In the genomic region with DNA sequence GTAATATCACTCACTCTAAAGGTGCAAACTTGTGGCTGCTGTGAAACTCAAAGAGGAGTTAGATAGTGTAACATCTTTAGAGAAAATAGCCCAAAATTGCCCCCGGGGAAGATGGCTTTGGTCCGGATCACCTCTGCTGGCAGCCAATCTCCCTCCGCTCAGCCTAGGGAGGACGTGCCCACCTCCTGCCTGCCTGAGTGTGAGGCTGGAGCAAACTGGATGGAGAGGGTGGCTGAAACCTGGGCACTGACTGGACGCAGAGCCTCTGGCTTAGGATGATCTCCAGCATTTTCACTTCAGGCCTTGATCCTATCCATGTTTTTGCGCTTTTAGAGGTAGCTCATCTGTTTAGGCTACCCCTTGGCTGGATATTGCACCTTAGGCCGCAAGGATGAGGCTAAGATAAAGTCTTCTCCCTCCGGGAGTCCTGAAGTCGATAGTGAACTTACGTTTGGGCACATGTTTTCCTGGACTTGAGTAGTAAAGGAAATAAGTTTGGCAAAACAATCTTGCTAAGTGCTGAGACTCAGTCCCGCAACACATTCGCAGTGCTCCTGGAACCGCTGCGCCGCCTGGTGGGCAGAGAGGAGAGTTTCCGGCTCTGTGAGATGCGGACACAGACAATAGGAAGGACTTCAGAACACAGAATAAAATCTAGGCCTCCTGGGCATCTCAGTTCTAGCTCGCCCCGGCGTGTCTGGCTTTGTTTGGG, we compare ENCODE assay signal across 8 mouse cellular contexts. TPM values are rescaled to one million over a fixed set of nuclear protein-coding genes. Genes with fewer than 3 reads are reported as not detected.
DNase-seq lines count a peak whose midpoint lies in the region; ATAC-seq lines count a peak whose summit lies in the region.

No protein-coding gene starts in this region.

- peaks cover 36% of the 10 kb centered on the region for H3K4me1 ChIP-seq in forebrain, embryonic 16.5 days (replicated peaks; ENCODE audit: control insufficient read depth, insufficient read depth, low read length)

- WGBS in forebrain, embryonic 16.5 days = 13% methylated on average over 20 of the region's 20 CpGs

- peak overlapping the region; percentile 10; the same call in 1 of the 2 replicates for H3K9ac ChIP-seq in forebrain, embryonic 16.5 days (replicated peaks; ENCODE audit: low read depth, low read length)

- H3K27me3 ChIP-seq in forebrain, embryonic 16.5 days (replicated peaks; ENCODE audit: control insufficient read depth, insufficient read depth, low read length) = peaks cover 2% of the 10 kb centered on the region; the same call in 1 of the 2 replicates

- H3K27ac ChIP-seq in forebrain, embryonic 16.5 days (ENCODE audit: low read length) = no peak overlapping the region

- no peaks in the 10 kb centered on the region for H3K9me3 ChIP-seq in forebrain, embryonic 16.5 days (ENCODE audit: control insufficient read depth, low read length)

- no peak; the same call in 1 of the 2 replicates for ATAC-seq in forebrain, embryonic 16.5 days

- peak; percentile 88 for DNase-seq in ES-CJ7 (ENCODE audit: low read depth, low spot score)
- peak; percentile 64 for DNase-seq in c-Kit-positive CD71-positive TER-119-positive erythroid progenitor cells, embryonic 14.5 days (ENCODE audit: low spot score)
- DNase-seq in heart, postnatal 4 days = peak; percentile 92
- DNase-seq in layer of hippocampus, postnatal 10 days (ENCODE audit: low spot score in 2 of 2) = peak; percentile 84 to 90
- DNase-seq in lung, postnatal 10 days = peak; percentile 93
- DNase-seq in ovary, postnatal 10 days (ENCODE audit: low spot score) = peak; percentile 61
- peak; percentile 59 to 88 for DNase-seq in thymus, postnatal 10 days (ENCODE audit: low spot score in 2 of 2)

- H3K4me3 ChIP-seq in forebrain, embryonic 16.5 days (replicated peaks; ENCODE audit: low read length) = peak overlapping the region; percentile 56

- peak overlapping the region; percentile 98 for H3K4me2 ChIP-seq in forebrain, embryonic 16.5 days (ENCODE audit: low read length)

- H3K36me3 ChIP-seq in forebrain, embryonic 16.5 days (ENCODE audit: control insufficient read depth, insufficient read depth) = no peaks in the 10 kb centered on the region

RNA-seq across cellular contexts. Expression of a gene that starts 0.8 kb away (rescaled TPM):
- polyA plus RNA-seq in forebrain, embryonic 16.5 days (2015; fragmentation: Nextera tagmentation; extraction: Ambion mirVana) = 8.3 and 9.5 TPM in 2 replicates
- total RNA-seq in heart, postnatal 4 days (2021) = 10 to 100 TPM; 37.9 to 42.0 TPM
- 1 to 10 TPM; 6.4 to 7.2 TPM for total RNA-seq in layer of hippocampus, postnatal 10 days (2021)

RNA-seq across cellular contexts. Expression of a gene that starts 11.4 kb away (rescaled TPM):
- 38.6 and 41.2 TPM in 2 replicates for polyA plus RNA-seq in forebrain, embryonic 16.5 days (2015; fragmentation: Nextera tagmentation; extraction: Ambion mirVana)
- total RNA-seq in heart, postnatal 4 days (2021) = 10 to 100 TPM; 24.9 to 28.0 TPM
- 10 to 100 TPM; 27.6 to 29.8 TPM for total RNA-seq in layer of hippocampus, postnatal 10 days (2021)

RNA-seq across cellular contexts. Expression of a gene that starts 22.6 kb away (rescaled TPM):
- 67.0 and 73.5 TPM in 2 replicates for polyA plus RNA-seq in forebrain, embryonic 16.5 days (2015; fragmentation: Nextera tagmentation; extraction: Ambion mirVana)
- total RNA-seq in heart, postnatal 4 days (2021) = 10 to 100 TPM; 51.6 to 61.0 TPM
- total RNA-seq in layer of hippocampus, postnatal 10 days (2021) = 10 to 100 TPM; 53.3 to 66.3 TPM

RNA-seq across cellular contexts. Expression of a gene that starts 35.6 kb away (rescaled TPM):
- 62.5 and 76.1 TPM in 2 replicates for polyA plus RNA-seq in forebrain, embryonic 16.5 days (2015; fragmentation: Nextera tagmentation; extraction: Ambion mirVana)
- 1 to 10 TPM; 1.3 to 1.6 TPM for total RNA-seq in heart, postnatal 4 days (2021)
- 100 to 1,000 TPM; 101 to 112 TPM for total RNA-seq in layer of hippocampus, postnatal 10 days (2021)

RNA-seq across cellular contexts. Expression of a gene that starts 36.0 kb away (rescaled TPM):
- 187 and 195 TPM in 2 replicates for polyA plus RNA-seq in forebrain, embryonic 16.5 days (2015; fragmentation: Nextera tagmentation; extraction: Ambion mirVana)
- 100 to 1,000 TPM; 100 to 104 TPM for total RNA-seq in heart, postnatal 4 days (2021)
- 10 to 100 TPM; 72.8 to 95.1 TPM for total RNA-seq in layer of hippocampus, postnatal 10 days (2021)

Comparison
In these comparisons a context has a peak if more than half of its experiments do, and no peak if none do; other contexts are left out.
1. RNA of a gene that starts 0.8 kb away (total RNA-seq): 37.9 to 42.0 TPM in heart, postnatal 4 days; 6.4 to 7.2 TPM in layer of hippocampus, postnatal 10 days; every median in the first group is over 4 times any median in the second.
2. Peak in every context shown above with its lines, with median percentiles within 50 percentile points of each other: DNase-seq.